Mouse (Mus musculus): ENCODE results near the gene Bpifb5. TPM values are rescaled to one million over a fixed set of nuclear protein-coding genes. Genes with fewer than 3 reads are reported as not detected.
"Not testable (repeated sequence)": the region's sequence is repeated elsewhere in the genome, so short reads cannot be mapped to it uniquely, and the experiment has no call there.

Gene Bpifb5
- total RNA-seq, 2 experiments from 2014 or later = not detected

- ATAC-seq (replicated peaks; ENCODE audit: low FRiP score, low TSS enrichment, poor library complexity, severe bottlenecking) = no peak
These were observed 4.3 kb downstream of the Bpifb5 start for GRCm38 (mm10) chr2:154227830-154228229.

- no peak for ATAC-seq (replicated peaks; ENCODE audit: low FRiP score, low TSS enrichment, poor library complexity, severe bottlenecking)
These were observed 9.9 kb downstream of the Bpifb5 start for GRCm38 (mm10) chr2:154233426-154233825.

- ATAC-seq (replicated peaks; ENCODE audit: low FRiP score, low TSS enrichment, poor library complexity, severe bottlenecking) = no peak
These were observed 17.2 kb downstream of the Bpifb5 start for GRCm38 (mm10) chr2:154240771-154241170.

- ATAC-seq (replicated peaks; ENCODE audit: low FRiP score, low TSS enrichment, poor library complexity, severe bottlenecking) = not testable (repeated sequence)
These were observed 19.2 kb downstream of the Bpifb5 start for GRCm38 (mm10) chr2:154242726-154243125.

DNA sequence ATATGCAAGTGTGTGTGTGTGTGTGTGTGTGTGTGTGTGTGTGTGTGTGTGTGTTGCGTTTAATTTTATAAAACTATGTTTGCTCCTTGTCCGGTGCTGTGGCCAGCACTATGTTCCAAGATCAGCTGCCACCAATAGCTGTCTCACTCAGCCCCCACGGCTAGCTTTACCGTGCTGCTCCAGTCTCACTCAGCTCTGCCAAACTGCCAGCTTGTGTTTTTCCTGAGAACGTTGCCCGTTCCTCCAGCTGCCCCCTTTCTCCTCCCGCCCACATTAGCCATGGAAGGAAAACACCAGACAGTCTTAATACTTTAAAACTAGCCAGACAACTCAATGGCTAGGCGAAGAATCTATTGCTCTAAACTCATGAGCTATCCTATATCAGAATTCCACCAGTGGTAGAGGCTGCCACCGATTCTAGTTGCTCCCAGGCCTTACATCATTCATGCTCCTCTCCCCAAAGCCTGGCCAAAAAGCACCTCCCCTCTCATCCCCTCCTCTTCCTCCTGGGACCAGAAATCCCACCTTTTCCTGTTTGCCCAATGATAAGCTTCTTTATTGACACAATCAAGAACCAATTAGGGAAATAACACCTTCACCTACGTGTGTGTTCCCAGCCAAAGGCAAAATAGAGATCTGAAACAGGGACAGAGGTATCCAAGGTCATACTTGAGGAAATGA lies 20.0 kb downstream of the Bpifb5 start:
- ATAC-seq (replicated peaks; ENCODE audit: low FRiP score, low TSS enrichment, poor library complexity, severe bottlenecking) = no peak

- ATAC-seq (replicated peaks; ENCODE audit: low FRiP score, low TSS enrichment, poor library complexity, severe bottlenecking) = no peak
These were observed 21.8 kb downstream of the Bpifb5 start for GRCm38 (mm10) chr2:154245322-154245721.

DNA sequence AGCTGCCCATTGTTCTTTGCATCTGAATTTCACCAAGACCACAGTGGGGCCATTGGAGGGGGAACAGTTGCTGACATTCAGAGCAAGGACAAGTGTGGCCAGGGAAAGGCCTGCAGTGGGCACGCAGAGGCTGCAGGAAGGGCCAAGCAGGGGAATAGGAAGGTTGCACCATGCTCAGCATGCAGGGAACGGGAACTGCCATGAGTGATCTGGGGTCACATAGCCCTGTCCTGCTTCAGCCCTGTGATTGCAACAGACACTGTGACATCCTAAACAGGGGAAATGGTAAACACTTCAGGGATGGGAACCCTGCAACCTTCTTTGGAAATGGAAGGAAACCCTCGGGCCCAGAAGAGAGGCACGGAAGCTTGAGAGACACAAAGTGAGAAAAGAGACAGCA lies 31.7 kb downstream of the Bpifb5 start:
- ATAC-seq (replicated peaks; ENCODE audit: low FRiP score, low TSS enrichment, poor library complexity, severe bottlenecking) = not testable (repeated sequence)

DNA sequence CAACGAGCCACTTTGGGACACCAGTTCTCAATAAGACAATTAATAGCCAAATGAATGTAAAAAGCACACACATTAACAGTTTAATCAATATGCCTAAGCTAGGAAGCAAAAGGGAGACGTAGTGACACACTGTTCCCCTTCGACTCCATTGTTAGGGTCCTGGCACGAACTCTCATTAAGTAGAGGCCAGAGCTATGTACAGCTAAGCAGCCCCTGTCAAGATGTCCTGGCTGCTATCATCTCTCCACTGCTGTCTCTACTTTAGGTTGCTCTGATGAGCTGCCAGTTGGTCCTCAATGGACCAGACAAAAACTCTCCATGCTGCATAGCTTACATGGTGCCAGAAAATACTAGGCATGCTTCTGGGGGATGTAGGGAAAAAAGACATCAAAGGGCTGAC lies 32.2 kb downstream of the Bpifb5 start:
- ATAC-seq (replicated peaks; ENCODE audit: low FRiP score, low TSS enrichment, poor library complexity, severe bottlenecking) = no peak

DNA sequence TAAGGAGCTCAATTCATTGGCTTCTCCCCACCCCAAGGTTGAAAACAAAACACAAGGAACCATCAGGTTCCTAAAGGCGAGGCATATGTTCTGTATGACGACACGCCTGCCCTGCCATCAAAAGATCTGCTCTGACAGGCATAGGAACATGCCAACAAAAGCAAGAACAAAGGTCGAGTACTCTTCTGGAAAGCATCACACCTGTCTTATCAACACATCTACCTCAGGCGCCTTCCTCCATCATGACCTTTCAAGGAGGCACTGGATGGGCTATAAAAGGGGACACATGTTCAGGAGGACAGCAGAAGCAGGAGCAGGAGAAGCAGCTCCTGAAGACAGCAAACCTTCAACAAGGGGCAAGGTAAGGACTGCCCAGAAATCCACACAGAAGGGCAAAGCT lies 34.0 kb downstream of the Bpifb5 start, which contains the start of gene Bpifb9a:
Gene Bpifb9a (plus strand): TSS at position 301 of the 400 bp plus-strand sequence.
- ATAC-seq (replicated peaks; ENCODE audit: low FRiP score, low TSS enrichment, poor library complexity, severe bottlenecking) = not testable (repeated sequence)

- ATAC-seq (replicated peaks; ENCODE audit: low FRiP score, low TSS enrichment, poor library complexity, severe bottlenecking) = not testable (repeated sequence)
These were observed 40.9 kb downstream of the Bpifb5 start for GRCm38 (mm10) chr2:154264397-154264796.

Other genes starting within 250 kb of the Bpifb5 start
- not detected in 2 replicates for gene Bpifa6, start 248.8 kb upstream of the Bpifb5 start, total RNA-seq (2014; fragmentation: Nextera tagmentation)
- gene Bpifa6, start 248.8 kb upstream of the Bpifb5 start, total RNA-seq (2017) = not detected in 2 replicates
- gene Bpifa2, start 215.5 kb upstream of the Bpifb5 start, total RNA-seq (2014; fragmentation: Nextera tagmentation) = not detected in 2 replicates
- not detected in 2 replicates for gene Bpifa2, start 215.5 kb upstream of the Bpifb5 start, total RNA-seq (2017)
- not detected in 2 replicates for gene Bpifa3, start 93.4 kb upstream of the Bpifb5 start, total RNA-seq (2014; fragmentation: Nextera tagmentation)
- not detected in 2 replicates for gene Bpifa3, start 93.4 kb upstream of the Bpifb5 start, total RNA-seq (2017)
- not detected in 2 replicates for gene Bpifa1, start 80.9 kb upstream of the Bpifb5 start, total RNA-seq (2014; fragmentation: Nextera tagmentation)
- gene Bpifa1, start 80.9 kb upstream of the Bpifb5 start, total RNA-seq (2017) = not detected in 2 replicates
- not detected in 2 replicates for gene Bpifa5, start 61.1 kb upstream of the Bpifb5 start, total RNA-seq (2014; fragmentation: Nextera tagmentation)
- not detected in 2 replicates for gene Bpifa5, start 61.1 kb upstream of the Bpifb5 start, total RNA-seq (2017)
- gene Bpifb1, start 32.9 kb upstream of the Bpifb5 start, total RNA-seq (2014; fragmentation: Nextera tagmentation) = not detected in 2 replicates
- not detected in 2 replicates for gene Bpifb1, start 32.9 kb upstream of the Bpifb5 start, total RNA-seq (2017)
- not detected in 2 replicates for gene Bpifb9a, start 34.1 kb downstream of the Bpifb5 start, total RNA-seq (2014; fragmentation: Nextera tagmentation)
- gene Bpifb9a, start 34.1 kb downstream of the Bpifb5 start, total RNA-seq (2017) = not detected in 2 replicates
- not detected in 2 replicates for gene Bpifb9b, start 83.5 kb downstream of the Bpifb5 start, total RNA-seq (2014; fragmentation: Nextera tagmentation)
- not detected in 2 replicates for gene Bpifb9b, start 83.5 kb downstream of the Bpifb5 start, total RNA-seq (2017)
- 18.8 and 27.3 TPM in 2 replicates for gene Cdk5rap1, start 149.3 kb downstream of the Bpifb5 start, total RNA-seq (2014; fragmentation: Nextera tagmentation)
- gene Cdk5rap1, start 149.3 kb downstream of the Bpifb5 start, total RNA-seq (2017) = 22.9 and 27.9 TPM in 2 replicates
- gene Snta1, start 184.4 kb downstream of the Bpifb5 start, total RNA-seq (2014; fragmentation: Nextera tagmentation) = 0.27 and 1.5 TPM in 2 replicates
- 0.76 TPM in 1 of 2 replicates, not detected in the other for gene Snta1, start 184.4 kb downstream of the Bpifb5 start, total RNA-seq (2017)
- gene Cbfa2t2, start 212.7 kb downstream of the Bpifb5 start, total RNA-seq (2014; fragmentation: Nextera tagmentation) = 17.0 and 20.8 TPM in 2 replicates
- 10.4 and 18.8 TPM in 2 replicates for gene Cbfa2t2, start 212.7 kb downstream of the Bpifb5 start, total RNA-seq (2017)